Mouse (Mus musculus): ENCODE measurements at regions not wholly inside any gene's neighbourhood (a gene's known extent, or its start where the extent isn't known, plus 50 kb on each side); places are given as distances from the start of the nearest gene placed in this dataset.

DNA sequence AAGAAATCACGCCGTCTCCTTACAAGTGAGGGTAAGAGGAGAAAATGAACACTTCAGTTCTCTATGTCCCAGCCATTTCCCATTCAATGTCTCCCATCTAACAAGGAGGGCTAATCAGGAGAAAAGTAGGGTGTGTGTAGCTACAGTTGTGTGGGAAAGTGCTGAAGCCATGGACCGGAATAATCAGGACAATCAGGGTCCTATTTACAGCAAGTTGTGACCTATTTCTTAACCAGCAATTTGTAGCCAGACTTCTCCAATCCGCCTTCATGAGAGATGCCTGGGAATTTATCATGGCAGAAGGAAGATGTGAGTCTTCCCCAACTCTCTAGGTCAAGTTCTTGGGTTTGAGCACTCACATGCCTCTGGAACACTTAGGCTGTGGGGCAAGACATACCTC lies 99.0 kb upstream of the Adra1b start:
- TF ChIP-seq CTCF (IDR thresholded peaks at IDR 0.05; ENCODE audit: low read depth) = no peak
- no peak overlapping the region for H3K9ac ChIP-seq (replicated peaks; ENCODE audit: low read length)
- DNase-seq (ENCODE audit: low spot score) (no peak), ATAC-seq (no peak)
- H3K27ac ChIP-seq = no peak overlapping the region
- H3K9me3 ChIP-seq (ENCODE audit: low read length) = no peaks in the 10 kb centered on the region
- H3K4me3 ChIP-seq (ENCODE audit: low read length) = no peak overlapping the region
- H3K36me3 ChIP-seq (ENCODE audit: insufficient read depth, low read length) = no peaks in the 10 kb centered on the region
- H3K4me2 ChIP-seq (ENCODE audit: low read depth, low read length) = no peak overlapping the region
- H3K4me1 ChIP-seq (ENCODE audit: insufficient read depth, low read length) = peaks cover 6% of the 10 kb centered on the region; the same call in 1 of the 2 replicates
- no peaks in the 10 kb centered on the region for H3K27me3 ChIP-seq (ENCODE audit: insufficient read depth, low read length)
- WGBS = 94% methylated on average over 4 of the region's 4 CpGs

DNA sequence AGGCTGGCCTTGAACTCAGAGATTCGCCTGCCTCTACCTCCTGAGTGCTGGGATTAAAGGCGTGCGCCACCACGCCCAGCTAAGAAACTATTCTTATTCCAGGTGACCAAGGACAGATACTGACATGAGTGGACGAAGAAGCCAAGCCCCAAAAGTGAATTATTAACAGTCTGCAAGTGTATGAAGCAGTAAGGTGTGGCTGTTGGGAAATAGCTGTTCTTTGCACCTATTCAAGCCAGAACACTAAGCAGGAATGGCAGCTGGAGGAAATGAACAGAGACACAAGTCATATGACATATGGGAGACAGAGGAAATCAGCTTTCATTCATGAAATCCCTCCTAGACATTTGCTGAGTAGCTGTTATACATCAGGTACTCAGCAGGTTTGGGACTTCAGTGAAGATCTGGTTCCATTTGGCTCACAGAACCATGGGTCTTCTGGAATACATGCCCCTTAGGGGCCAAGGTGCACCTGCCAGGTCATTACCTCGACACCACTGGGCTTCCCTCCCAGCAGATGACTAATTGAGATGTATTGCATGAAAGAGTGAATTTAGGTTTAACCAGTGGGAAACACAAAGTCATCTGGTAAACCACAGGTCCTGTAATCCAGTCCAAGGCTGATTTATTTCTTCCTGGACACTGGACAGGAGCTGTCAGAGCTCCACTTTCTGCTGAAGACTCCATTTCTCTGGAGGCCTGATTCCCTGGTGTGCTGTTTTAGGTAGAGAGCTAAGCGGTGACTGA lies 101.0 kb upstream of the Adra1b start:
- Histone ChIP-seq H3K9me3 (ENCODE audit: low read length) (no peaks in the 10 kb centered on the region), H3K4me3 (ENCODE audit: low read length) (no peak overlapping the region), H3K36me3 (ENCODE audit: insufficient read depth, low read length) (no peaks in the 10 kb centered on the region), H3K27me3 (ENCODE audit: insufficient read depth, low read length) (no peaks in the 10 kb centered on the region), H3K4me2 (ENCODE audit: low read depth, low read length) (no peak overlapping the region), H3K27ac (no peak overlapping the region), H3K9ac (replicated peaks; ENCODE audit: low read length) (no peak overlapping the region), H3K4me1 (ENCODE audit: insufficient read depth, low read length) (peaks cover 6% of the 10 kb centered on the region; the same call in 1 of the 2 replicates)
- WGBS = 86% methylated on average over 7 of the region's 7 CpGs
- peak; percentile 18 for DNase-seq (ENCODE audit: low spot score)
- no peak for TF ChIP-seq CTCF (IDR thresholded peaks at IDR 0.05; ENCODE audit: low read depth)
- 0 out of 2 replicates have a peak, but pooled peaks have one; percentile 14 for ATAC-seq

- TF ChIP-seq CTCF (IDR thresholded peaks at IDR 0.05; ENCODE audit: low read depth) = no peak
Measured at GRCm38 (mm10) chr11:44002716-44003522, 101.9 kb upstream of the Adra1b start.

GRCm38 (mm10) chr11:44007526-44008040 lies 106.6 kb upstream of the Adra1b start:
- no peak for TF ChIP-seq CTCF (IDR thresholded peaks at IDR 0.05; ENCODE audit: low read depth)
- H3K4me3 ChIP-seq (ENCODE audit: low read length) = no peak overlapping the region
- ATAC-seq = no peak
- H3K27ac ChIP-seq = no peak overlapping the region
- no peaks in the 10 kb centered on the region for H3K9me3 ChIP-seq (ENCODE audit: low read length)
- H3K4me2 ChIP-seq (ENCODE audit: low read depth, low read length) = no peak overlapping the region
- H3K36me3 ChIP-seq (ENCODE audit: insufficient read depth, low read length) = no peaks in the 10 kb centered on the region
- no peak for DNase-seq (ENCODE audit: low spot score)
- WGBS = 82% methylated on average over 5 of the region's 5 CpGs
- H3K9ac ChIP-seq (replicated peaks; ENCODE audit: low read length) = no peak overlapping the region
- no peaks in the 10 kb centered on the region for H3K27me3 ChIP-seq (ENCODE audit: insufficient read depth, low read length)
- H3K4me1 ChIP-seq (ENCODE audit: insufficient read depth, low read length) = 0 out of 2 replicates have a peak, but pooled peaks cover 2% of the 10 kb centered on the region

More at GRCm38 (mm10) chr11:44002716-44003522, 101.9 kb upstream of the Adra1b start:
- Histone ChIP-seq H3K4me3 (ENCODE audit: low read length) (no peak overlapping the region), H3K4me2 (ENCODE audit: low read depth, low read length) (no peak overlapping the region), H3K27ac (no peak overlapping the region), H3K9me3 (ENCODE audit: low read length) (no peaks in the 10 kb centered on the region), H3K9ac (replicated peaks; ENCODE audit: low read length) (no peak overlapping the region), H3K4me1 (ENCODE audit: insufficient read depth, low read length) (peaks cover 6% of the 10 kb centered on the region; the same call in 1 of the 2 replicates), H3K27me3 (ENCODE audit: insufficient read depth, low read length) (no peaks in the 10 kb centered on the region), H3K36me3 (ENCODE audit: insufficient read depth, low read length) (no peaks in the 10 kb centered on the region)
- peak; percentile 88 for ATAC-seq
- DNase-seq (ENCODE audit: low spot score) = peak; percentile 80
- 34% methylated on average over 6 of the region's 6 CpGs for WGBS

- ATAC-seq (no peak), DNase-seq (ENCODE audit: low spot score) (no peak)
- Histone ChIP-seq H3K4me1 (ENCODE audit: insufficient read depth, low read length) (no peaks in the 10 kb centered on the region), H3K9me3 (ENCODE audit: low read length) (no peaks in the 10 kb centered on the region), H3K27ac (no peak overlapping the region), H3K36me3 (ENCODE audit: insufficient read depth, low read length) (no peaks in the 10 kb centered on the region), H3K4me2 (ENCODE audit: low read depth, low read length) (no peak overlapping the region), H3K27me3 (ENCODE audit: insufficient read depth, low read length) (no peaks in the 10 kb centered on the region), H3K4me3 (ENCODE audit: low read length) (no peak overlapping the region), H3K9ac (replicated peaks; ENCODE audit: low read length) (no peak overlapping the region)
- TF ChIP-seq CTCF (IDR thresholded peaks at IDR 0.05; ENCODE audit: low read depth) = no peak
- WGBS = 83% methylated on average over 5 of the region's 5 CpGs
Measured at GRCm38 (mm10) chr11:44012314-44012713, 111.3 kb upstream of the Adra1b start.

DNA sequence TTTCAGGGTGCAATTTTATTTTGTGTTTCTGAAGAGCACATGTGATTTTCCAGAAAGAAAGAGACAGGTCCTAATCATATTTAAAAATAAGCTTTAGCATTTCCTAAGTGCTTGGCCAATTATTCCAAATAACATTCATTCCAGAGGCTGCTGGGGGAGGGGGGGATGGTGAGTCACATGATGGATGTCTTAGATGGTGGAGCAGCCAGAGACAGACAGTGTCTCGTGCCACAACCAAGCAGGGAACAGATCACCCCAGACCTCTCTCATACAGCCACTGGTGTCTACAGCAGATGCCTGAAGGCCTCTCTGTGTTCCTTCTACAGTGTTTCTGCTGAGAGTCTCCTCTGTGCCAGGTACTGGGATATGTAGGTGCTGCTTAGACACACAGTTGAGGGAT lies 112.8 kb upstream of the Adra1b start:
- Histone ChIP-seq H3K9ac (replicated peaks; ENCODE audit: low read length) (no peak overlapping the region), H3K36me3 (ENCODE audit: insufficient read depth, low read length) (no peaks in the 10 kb centered on the region), H3K4me3 (ENCODE audit: low read length) (no peak overlapping the region), H3K9me3 (ENCODE audit: low read length) (no peaks in the 10 kb centered on the region), H3K4me2 (ENCODE audit: low read depth, low read length) (no peak overlapping the region), H3K27ac (no peak overlapping the region), H3K4me1 (ENCODE audit: insufficient read depth, low read length) (no peaks in the 10 kb centered on the region), H3K27me3 (ENCODE audit: insufficient read depth, low read length) (no peaks in the 10 kb centered on the region)
- no peak for DNase-seq (ENCODE audit: low spot score)
- TF ChIP-seq CTCF (IDR thresholded peaks at IDR 0.05; ENCODE audit: low read depth) = no peak
- no peak for ATAC-seq
- 35% methylated on average over 1 of the region's 1 CpGs for WGBS

Data from hindbrain, postnatal 0 days (tissue).